Mouse (Mus musculus) ES-E14 (cell line): ENCODE data around the gene Stard7. TPM values are rescaled to one million over a fixed set of nuclear protein-coding genes. Genes with fewer than 3 reads are reported as not detected.

Source experiments
- DNase-seq: peaks from one replicate; pipeline ENCODE4 v3.0.0-alpha.2; 2013; ENCODE audit warnings: low read depth, low spot score
- H3K27ac ChIP-seq: 2 replicates; pipeline ENCODE4 v1.5.1; 2012; ENCODE audit warnings: low read depth, mild to moderate bottlenecking, low read length, moderate library complexity, mixed read lengths; ENCODE audit not compliant: poor library complexity, insufficient read depth, severe bottlenecking
- H3K36me3 ChIP-seq: 2 replicates; pipeline ENCODE4 v1.6.1; 2012; ENCODE audit warnings: mild to moderate bottlenecking, low read length, moderate library complexity, mixed read lengths; ENCODE audit not compliant: control insufficient read depth, poor library complexity, insufficient read depth, severe bottlenecking
- H3K4me1 ChIP-seq, 2 experiments: fragments of 150-350 bp in 1 of 2; sonication (generic) in 1 of 2; 2 replicates each; pipeline ENCODE4 v1.6.1; 2012; ENCODE audit warnings: low read length in 2 of 2, mild to moderate bottlenecking in 1 of 2, mixed read lengths in 1 of 2; ENCODE audit not compliant: control insufficient read depth in 2 of 2, insufficient read depth in 2 of 2, poor library complexity in 1 of 2
- H3K4me3 ChIP-seq, 2 experiments: fragments of 150-350 bp in 1 of 2; sonication (generic) in 1 of 2; 2 replicates each; pipeline ENCODE4 v1.5.1; 2012; ENCODE audit warnings: low read length in 2 of 2, low read depth in 1 of 2, mild to moderate bottlenecking in 1 of 2, mixed read lengths in 1 of 2; ENCODE audit not compliant: insufficient read depth in 1 of 2, poor library complexity in 1 of 2, severe bottlenecking in 1 of 2
- H3K9ac ChIP-seq: 2 replicates; pipeline ENCODE4 v1.6.1; 2012; ENCODE audit warnings: low read depth, mild to moderate bottlenecking, low read length, mixed read lengths; ENCODE audit not compliant: poor library complexity, insufficient read depth, severe bottlenecking
- H3K9me3 ChIP-seq: fragments of 150-350 bp; sonication (generic); 2 replicates; pipeline ENCODE4 v1.6.1; 2012; ENCODE audit warnings: low read depth, mild to moderate bottlenecking, low read length; ENCODE audit not compliant: control insufficient read depth, insufficient read depth
- CHD2 ChIP-seq: IDR thresholded peaks from 2 replicates; pipeline ENCODE4 v1.6.1; 2014; ENCODE audit warnings: mild to moderate bottlenecking, low read depth, low read length, inconsistent platforms
- HCFC1 ChIP-seq: IDR thresholded peaks from 2 replicates; pipeline ENCODE4 v1.6.1; 2012; ENCODE audit warnings: low read length, inconsistent platforms, borderline replicate concordance; ENCODE audit not compliant: insufficient read depth
- MAFK ChIP-seq: IDR thresholded peaks from 2 replicates; pipeline ENCODE4 v1.6.1; 2014; ENCODE audit warnings: mild to moderate bottlenecking, low read depth, low read length, inconsistent platforms; ENCODE audit not compliant: insufficient read depth
- ZC3H11A ChIP-seq: IDR thresholded peaks from 2 replicates; pipeline ENCODE4 v1.6.1; 2012; ENCODE audit warnings: low read depth, mild to moderate bottlenecking, inconsistent platforms, low read length, borderline replicate concordance
- ZNF384 ChIP-seq: IDR thresholded peaks from 2 replicates; pipeline ENCODE4 v1.6.1; 2012; ENCODE audit warnings: low read depth, low read length, inconsistent platforms
- in situ Hi-C, 2 experiments: fragments of 600-800 bp; cut with MboI; formaldehyde crosslinking; loops; one replicate each; pipeline ENCODE4 v1.15.1; 2025; ENCODE audit warnings: low sequenced_read_pairs in 2 of 2, inconsistent platforms in 1 of 2; ENCODE audit not compliant: unreplicated experiment in 2 of 2
- total RNA-seq: library from RNA; depleted of rRNA; stranded (reverse); fragments of 300-350 nt; gene quantifications from 2 replicates; pipeline ENCODE4 v1.2.3, GENCODE M21; 2012

The Stard7 gene
- total RNA-seq, 1 experiment = 40.7 TPM

- Histone ChIP-seq H3K4me3 (no peak overlapping the region), H3K9me3 (no peaks in the 10 kb centered on the region), H3K27ac (no peak overlapping the region), H3K9ac (no peak overlapping the region), H3K4me1 (no peaks in the 10 kb centered on the region), H3K36me3 (no peaks in the 10 kb centered on the region)
- TF ChIP-seq CHD2 (no peak), ZNF384 (no peak), MAFK (no peak), ZC3H11A (no peak), HCFC1 (no peak)
- no peak for DNase-seq
- in situ Hi-C loops = no loop called here
Observed at GRCm38 (mm10) chr2:127311193-127311592, 41.2 kb downstream of the Stard7 start.

- no peak for DNase-seq
- H3K27ac ChIP-seq = no peak overlapping the region
- no peaks in the 10 kb centered on the region for H3K9me3 ChIP-seq
- TF ChIP-seq CHD2 (no peak), ZC3H11A (no peak), MAFK (no peak), ZNF384 (no peak), HCFC1 (no peak)
- no peak overlapping the region for H3K4me3 ChIP-seq
- no peaks in the 10 kb centered on the region for H3K4me1 ChIP-seq
- in situ Hi-C loops = no loop called here
- H3K9ac ChIP-seq = no peak overlapping the region
- no peaks in the 10 kb centered on the region for H3K36me3 ChIP-seq
Observed at GRCm38 (mm10) chr2:127312801-127313200, 42.8 kb downstream of the Stard7 start.

- H3K9ac ChIP-seq = no peak overlapping the region
- no peaks in the 10 kb centered on the region for H3K36me3 ChIP-seq
- H3K9me3 ChIP-seq = no peaks in the 10 kb centered on the region
- TF ChIP-seq ZNF384 (no peak), ZC3H11A (no peak), HCFC1 (no peak), CHD2 (no peak), MAFK (no peak)
- H3K27ac ChIP-seq = no peak overlapping the region
- no peak overlapping the region for H3K4me3 ChIP-seq
- H3K4me1 ChIP-seq = no peaks in the 10 kb centered on the region
- DNase-seq = no peak
- in situ Hi-C loops = no loop called here
Observed at GRCm38 (mm10) chr2:127313878-127314277, 43.9 kb downstream of the Stard7 start.

- no peak overlapping the region for H3K9ac ChIP-seq
- no peaks in the 10 kb centered on the region for H3K36me3 ChIP-seq
- H3K9me3 ChIP-seq = no peaks in the 10 kb centered on the region
- H3K4me1 ChIP-seq = no peaks in the 10 kb centered on the region
- no peak overlapping the region for H3K27ac ChIP-seq
- in situ Hi-C loops = no loop called here
- TF ChIP-seq ZC3H11A = no peak
- TF ChIP-seq MAFK = no peak
- no peak for TF ChIP-seq CHD2
- no peak for DNase-seq
- H3K4me3 ChIP-seq = no peak overlapping the region
Observed at GRCm38 (mm10) chr2:127314467-127315154, 44.6 kb downstream of the Stard7 start.

- Histone ChIP-seq H3K36me3 (no peaks in the 10 kb centered on the region), H3K4me3 (no peak overlapping the region), H3K27ac (no peak overlapping the region), H3K9me3 (no peaks in the 10 kb centered on the region), H3K4me1 (no peaks in the 10 kb centered on the region), H3K9ac (no peak overlapping the region)
- in situ Hi-C loops = no loop called here
- no peak for DNase-seq
- TF ChIP-seq ZC3H11A = no peak
- TF ChIP-seq MAFK = no peak
- TF ChIP-seq CHD2 = no peak
- no peak for TF ChIP-seq ZNF384
- TF ChIP-seq HCFC1 = no peak
Observed at GRCm38 (mm10) chr2:127315155-127315470, 45.1 kb downstream of the Stard7 start.
